ENCODE assay signal across 23 mouse cellular contexts in genomic region chr9:113586477-113586876, GRCm38 (mm10).
"Had no signal": no experiment of that assay in that cellular context is flagged by ENCODE, and none has a peak within 500 bp of the region (broad histone marks: within the 10 kb centered on the region; RNA-seq: fewer than 3 reads in every experiment).

No protein-coding gene starts in this region.

- H3K9ac ChIP-seq: heart, embryonic 13.5 days; heart, embryonic 15.5 days; hindbrain, embryonic 13.5 days; hindbrain, embryonic 15.5 days; kidney, embryonic 15.5 days; limb, embryonic 13.5 days; limb, embryonic 15.5 days; liver, embryonic 12.5 days had no signal

- DNase-seq: gastrocnemius, postnatal 25 days; heart, adult 18-20 months; heart, postnatal 14 days; heart, postnatal 36 days; kidney, adult 11 months; kidney, adult 2 months; kidney, adult 9 months; kidney, postnatal 14 days; layer of hippocampus, adult 9-11 months; layer of hippocampus, postnatal 36 days; left cerebral cortex, postnatal 4 days had no signal

- H3K36me3 ChIP-seq: heart, embryonic 10.5 days; heart, embryonic 13.5 days; heart, embryonic 15.5 days; hindbrain, embryonic 13.5 days; hindbrain, embryonic 15.5 days; kidney, embryonic 15.5 days; limb, embryonic 13.5 days; limb, embryonic 15.5 days; liver, embryonic 12.5 days had no signal

- H3K27ac ChIP-seq: heart, embryonic 10.5 days; heart, embryonic 13.5 days; heart, embryonic 15.5 days; hindbrain, embryonic 13.5 days; hindbrain, embryonic 15.5 days; hindbrain, postnatal 0 days; kidney, embryonic 15.5 days; kidney, postnatal 0 days; limb, embryonic 13.5 days; limb, embryonic 15.5 days; liver, embryonic 12.5 days had no signal

- H3K9me3 ChIP-seq: heart, embryonic 10.5 days; heart, embryonic 13.5 days; heart, embryonic 15.5 days; hindbrain, embryonic 13.5 days; hindbrain, embryonic 15.5 days; kidney, embryonic 15.5 days; limb, embryonic 13.5 days; limb, embryonic 15.5 days; liver, embryonic 12.5 days had no signal

- H3K4me1 ChIP-seq: heart, embryonic 10.5 days; heart, embryonic 13.5 days; heart, embryonic 15.5 days; hindbrain, embryonic 13.5 days; hindbrain, embryonic 15.5 days; kidney, embryonic 15.5 days; limb, embryonic 13.5 days; limb, embryonic 15.5 days; liver, embryonic 12.5 days had no signal

- H3K27me3 ChIP-seq: heart, embryonic 13.5 days; heart, embryonic 15.5 days; hindbrain, embryonic 13.5 days; hindbrain, embryonic 15.5 days; kidney, embryonic 15.5 days; limb, embryonic 13.5 days; limb, embryonic 15.5 days; liver, embryonic 12.5 days had no signal

- H3K4me3 ChIP-seq: heart, embryonic 10.5 days; heart, embryonic 13.5 days; heart, embryonic 15.5 days; hindbrain, embryonic 13.5 days; hindbrain, embryonic 15.5 days; kidney, embryonic 15.5 days; limb, embryonic 13.5 days; limb, embryonic 15.5 days; liver, embryonic 12.5 days had no signal

- H3K4me2 ChIP-seq: heart, embryonic 13.5 days; heart, embryonic 15.5 days; hindbrain, embryonic 13.5 days; hindbrain, embryonic 15.5 days; kidney, embryonic 15.5 days; limb, embryonic 13.5 days; limb, embryonic 15.5 days; liver, embryonic 12.5 days had no signal

- ATAC-seq: hindbrain, postnatal 0 days; intestine, embryonic 16.5 days; liver, embryonic 12.5 days had no signal
